Mouse (Mus musculus): ENCODE measurements around the gene Map2k4. TPM values are rescaled to one million over a fixed set of nuclear protein-coding genes. Genes with fewer than 3 reads are reported as not detected.
A peak's percentile ranks its signal among the peaks of the same experiment; 100 is the strongest.

Map2k4 gene
- polyA plus RNA-seq (2012; rRNA removed), result 17.8 and 18.5 TPM in 2 replicates

GRCm38 (mm10) chr11:65788154-65788553, at the start of gene Map2k4:
Gene Map2k4 (minus strand): TSS chr11:65788297.
- H3K4me1 ChIP-seq (replicated peaks; ENCODE audit: control insufficient read depth, insufficient read depth, low read length), result peaks cover 5% of the 10 kb centered on the region; the same call in 1 of the 2 replicates
- under 1% methylated on average over 36 of the region's 36 CpGs for WGBS
- TF ChIP-seq CTCF (IDR thresholded peaks at IDR 0.05; ENCODE audit: borderline replicate concordance, control insufficient read depth, extremely low read depth, insufficient read depth, low read length, poor library complexity) (peak; percentile 57; the same call in 1 of the 2 replicates), POLR2A (IDR thresholded peaks at IDR 0.05; ENCODE audit: control insufficient read depth, extremely low read depth, insufficient read depth, low read length, poor library complexity) (peak; percentile 98)
- no peak within 1 kb of the TSS for H3K27ac ChIP-seq (ENCODE audit: control insufficient read depth, insufficient read depth, low read length)
- no peaks in the 10 kb centered on the region for H3K27me3 ChIP-seq (ENCODE audit: control insufficient read depth, insufficient read depth, low read length)
- H3K36me3 ChIP-seq (ENCODE audit: control insufficient read depth, insufficient read depth, low read length), result no peaks in the 10 kb centered on the region
- DNase-seq, result peak; percentile 95
- peak within 1 kb of the TSS; percentile 61 for H3K4me3 ChIP-seq (ENCODE audit: control insufficient read depth, insufficient read depth, low read length)

- no peaks in the 10 kb centered on the region for H3K4me1 ChIP-seq (replicated peaks; ENCODE audit: control insufficient read depth, insufficient read depth, low read length)
- H3K27ac ChIP-seq (ENCODE audit: control insufficient read depth, insufficient read depth, low read length), result no peak overlapping the region
- TF ChIP-seq CTCF (IDR thresholded peaks at IDR 0.05; ENCODE audit: borderline replicate concordance, control insufficient read depth, extremely low read depth, insufficient read depth, low read length, poor library complexity) (no peak), POLR2A (IDR thresholded peaks at IDR 0.05; ENCODE audit: control insufficient read depth, extremely low read depth, insufficient read depth, low read length, poor library complexity) (no peak)
- no peak overlapping the region for H3K4me3 ChIP-seq (ENCODE audit: control insufficient read depth, insufficient read depth, low read length)
- peaks cover 62% of the 10 kb centered on the region for H3K36me3 ChIP-seq (ENCODE audit: control insufficient read depth, insufficient read depth, low read length)
- 99% methylated on average over 3 of the region's 3 CpGs for WGBS
- no peaks in the 10 kb centered on the region for H3K27me3 ChIP-seq (ENCODE audit: control insufficient read depth, insufficient read depth, low read length)
- DNase-seq, result no peak
These were observed 36.5 kb upstream of the Map2k4 start for GRCm38 (mm10) chr11:65824556-65824955.

DNA sequence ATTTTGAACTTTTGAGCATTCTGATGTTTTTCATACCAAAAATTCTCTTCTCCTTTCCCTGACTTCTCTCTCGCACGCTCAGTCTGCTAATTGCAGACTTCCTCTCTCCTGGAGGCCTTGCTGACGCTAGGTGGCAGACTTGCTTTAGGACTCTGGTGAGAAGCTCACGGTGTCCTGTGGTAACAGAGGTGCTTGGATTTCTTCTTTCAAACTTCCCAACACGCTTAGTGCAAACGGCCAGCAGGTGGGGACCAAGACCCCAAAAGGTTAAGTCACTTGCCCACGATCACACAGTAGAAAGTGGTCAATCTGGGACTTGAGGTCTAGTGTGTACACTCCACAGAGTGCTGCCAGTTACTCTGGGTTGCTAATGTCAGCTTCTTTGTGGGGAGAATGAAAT, 32.8 kb upstream of the Map2k4 start:
- Histone ChIP-seq H3K27me3 (ENCODE audit: control insufficient read depth, insufficient read depth, low read length) (no peaks in the 10 kb centered on the region), H3K36me3 (ENCODE audit: control insufficient read depth, insufficient read depth, low read length) (peaks cover 50% of the 10 kb centered on the region), H3K4me3 (ENCODE audit: control insufficient read depth, insufficient read depth, low read length) (no peak overlapping the region), H3K27ac (ENCODE audit: control insufficient read depth, insufficient read depth, low read length) (no peak overlapping the region), H3K4me1 (replicated peaks; ENCODE audit: control insufficient read depth, insufficient read depth, low read length) (no peaks in the 10 kb centered on the region)
- peak; percentile 62 for DNase-seq
- 29% methylated on average over 7 of the region's 7 CpGs for WGBS
- TF ChIP-seq POLR2A (IDR thresholded peaks at IDR 0.05; ENCODE audit: control insufficient read depth, extremely low read depth, insufficient read depth, low read length, poor library complexity) (no peak), CTCF (IDR thresholded peaks at IDR 0.05; ENCODE audit: borderline replicate concordance, control insufficient read depth, extremely low read depth, insufficient read depth, low read length, poor library complexity) (no peak)

DNA sequence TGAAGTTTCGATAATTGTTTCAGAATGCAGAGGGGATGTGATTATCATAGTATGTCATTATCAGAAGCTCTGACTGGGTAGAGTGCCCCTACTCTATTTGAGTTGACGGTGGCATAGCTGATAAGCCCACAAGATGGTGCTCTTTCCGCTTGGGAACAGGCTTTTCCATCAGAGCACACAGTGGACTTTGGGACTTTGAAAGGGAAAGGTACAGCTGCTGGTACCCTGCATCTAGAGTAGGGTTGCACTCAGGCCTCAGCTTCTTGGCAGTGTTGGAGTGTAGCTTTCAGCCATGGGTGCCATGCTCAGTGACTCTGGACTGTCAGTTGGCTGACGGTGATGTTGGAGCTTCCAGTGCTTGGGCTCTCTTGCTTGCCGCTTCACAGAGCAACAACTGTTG, 32.2 kb upstream of the Map2k4 start:
- TF ChIP-seq POLR2A (IDR thresholded peaks at IDR 0.05; ENCODE audit: control insufficient read depth, extremely low read depth, insufficient read depth, low read length, poor library complexity) (no peak), CTCF (IDR thresholded peaks at IDR 0.05; ENCODE audit: borderline replicate concordance, control insufficient read depth, extremely low read depth, insufficient read depth, low read length, poor library complexity) (no peak)
- Histone ChIP-seq H3K4me3 (ENCODE audit: control insufficient read depth, insufficient read depth, low read length) (no peak overlapping the region), H3K27me3 (ENCODE audit: control insufficient read depth, insufficient read depth, low read length) (no peaks in the 10 kb centered on the region), H3K4me1 (replicated peaks; ENCODE audit: control insufficient read depth, insufficient read depth, low read length) (no peaks in the 10 kb centered on the region), H3K36me3 (ENCODE audit: control insufficient read depth, insufficient read depth, low read length) (peaks cover 56% of the 10 kb centered on the region), H3K27ac (ENCODE audit: control insufficient read depth, insufficient read depth, low read length) (no peak overlapping the region)
- 97% methylated on average over 5 of the region's 5 CpGs for WGBS
- DNase-seq, result no peak

GRCm38 (mm10) chr11:65818193-65818592, 30.1 kb upstream of the Map2k4 start:
- peaks cover 50% of the 10 kb centered on the region for H3K36me3 ChIP-seq (ENCODE audit: control insufficient read depth, insufficient read depth, low read length)
- H3K4me1 ChIP-seq (replicated peaks; ENCODE audit: control insufficient read depth, insufficient read depth, low read length), result no peaks in the 10 kb centered on the region
- no peak overlapping the region for H3K27ac ChIP-seq (ENCODE audit: control insufficient read depth, insufficient read depth, low read length)
- H3K27me3 ChIP-seq (ENCODE audit: control insufficient read depth, insufficient read depth, low read length), result no peaks in the 10 kb centered on the region
- DNase-seq, result no peak
- 81% methylated on average over 1 of the region's 1 CpGs for WGBS
- no peak for TF ChIP-seq POLR2A (IDR thresholded peaks at IDR 0.05; ENCODE audit: control insufficient read depth, extremely low read depth, insufficient read depth, low read length, poor library complexity)
- TF ChIP-seq CTCF (IDR thresholded peaks at IDR 0.05; ENCODE audit: borderline replicate concordance, control insufficient read depth, extremely low read depth, insufficient read depth, low read length, poor library complexity), result no peak
- H3K4me3 ChIP-seq (ENCODE audit: control insufficient read depth, insufficient read depth, low read length), result no peak overlapping the region

GRCm38 (mm10) chr11:65816237-65816636, 28.1 kb upstream of the Map2k4 start:
- no peak for DNase-seq
- Histone ChIP-seq H3K27ac (ENCODE audit: control insufficient read depth, insufficient read depth, low read length) (no peak overlapping the region), H3K4me1 (replicated peaks; ENCODE audit: control insufficient read depth, insufficient read depth, low read length) (no peaks in the 10 kb centered on the region), H3K27me3 (ENCODE audit: control insufficient read depth, insufficient read depth, low read length) (no peaks in the 10 kb centered on the region), H3K4me3 (ENCODE audit: control insufficient read depth, insufficient read depth, low read length) (no peak overlapping the region), H3K36me3 (ENCODE audit: control insufficient read depth, insufficient read depth, low read length) (peaks cover 38% of the 10 kb centered on the region)
- WGBS, result 96% methylated on average over 6 of the region's 6 CpGs
- TF ChIP-seq POLR2A (IDR thresholded peaks at IDR 0.05; ENCODE audit: control insufficient read depth, extremely low read depth, insufficient read depth, low read length, poor library complexity) (no peak), CTCF (IDR thresholded peaks at IDR 0.05; ENCODE audit: borderline replicate concordance, control insufficient read depth, extremely low read depth, insufficient read depth, low read length, poor library complexity) (no peak)

DNA sequence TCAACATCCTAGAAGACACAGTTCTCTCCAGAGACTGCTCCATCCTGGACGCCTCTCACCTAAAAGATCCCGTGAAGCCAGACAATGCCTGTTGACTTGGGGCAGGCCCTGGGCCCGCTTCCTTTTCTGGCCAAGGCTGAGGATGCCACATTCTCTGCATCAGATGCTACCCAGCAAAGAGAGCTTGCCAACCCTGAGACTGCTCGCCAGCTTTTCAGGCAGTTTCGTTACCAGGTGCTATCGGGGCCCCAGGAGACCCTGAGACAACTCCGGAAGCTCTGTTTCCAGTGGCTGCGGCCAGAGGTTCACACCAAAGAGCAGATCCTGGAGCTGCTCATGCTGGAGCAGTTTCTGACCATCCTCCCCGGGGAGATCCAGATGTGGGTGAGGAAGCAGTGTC, 26.3 kb upstream of the Map2k4 start:
- Histone ChIP-seq H3K4me3 (ENCODE audit: control insufficient read depth, insufficient read depth, low read length) (no peak overlapping the region), H3K4me1 (replicated peaks; ENCODE audit: control insufficient read depth, insufficient read depth, low read length) (no peaks in the 10 kb centered on the region), H3K36me3 (ENCODE audit: control insufficient read depth, insufficient read depth, low read length) (peaks cover 38% of the 10 kb centered on the region), H3K27me3 (ENCODE audit: control insufficient read depth, insufficient read depth, low read length) (no peaks in the 10 kb centered on the region), H3K27ac (ENCODE audit: control insufficient read depth, insufficient read depth, low read length) (no peak overlapping the region)
- no peak for DNase-seq
- TF ChIP-seq CTCF (IDR thresholded peaks at IDR 0.05; ENCODE audit: borderline replicate concordance, control insufficient read depth, extremely low read depth, insufficient read depth, low read length, poor library complexity) (no peak), POLR2A (IDR thresholded peaks at IDR 0.05; ENCODE audit: control insufficient read depth, extremely low read depth, insufficient read depth, low read length, poor library complexity) (no peak)
- 97% methylated on average over 9 of the region's 9 CpGs for WGBS

Measured in thymus, adult 2 months (tissue).